Mouse (Mus musculus): ENCODE measurements at regions not wholly inside any gene's neighbourhood (a gene's known extent, or its start where the extent isn't known, plus 50 kb on each side); places are given as distances from the start of the nearest gene placed in this dataset.

DNA sequence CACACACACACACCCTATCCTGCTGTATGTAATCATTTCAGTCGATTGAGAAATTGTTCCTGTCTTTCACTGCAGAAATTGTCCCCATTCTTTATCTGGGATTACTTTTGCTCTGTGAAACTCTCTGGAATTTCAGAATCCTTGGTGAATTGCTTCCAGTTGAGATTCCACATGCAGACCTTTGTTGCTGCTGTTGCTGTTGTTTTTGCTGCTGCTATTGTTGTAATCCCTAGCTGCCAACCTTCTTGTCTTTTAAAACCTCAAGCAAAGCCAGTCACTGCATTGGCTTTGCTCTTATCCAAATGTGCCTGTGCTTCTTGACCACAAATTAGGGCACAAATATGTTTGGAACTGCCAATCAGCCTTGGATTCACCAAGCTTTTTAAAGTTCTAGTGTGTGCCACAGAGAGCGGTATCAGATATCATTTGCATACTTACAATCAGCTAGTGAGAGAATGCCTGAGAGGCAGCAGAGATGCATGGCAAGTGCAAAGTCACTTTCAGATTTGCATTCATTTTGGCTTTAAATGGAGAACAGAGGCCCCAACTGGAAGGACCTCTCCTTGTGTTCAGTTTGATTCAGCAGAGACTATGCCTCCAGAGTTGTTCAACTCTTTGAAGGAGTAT, 1187.0 kb upstream of the Map3k7 start:
- intact Hi-C loops (cut with DNase I) = no loop called here

DNA sequence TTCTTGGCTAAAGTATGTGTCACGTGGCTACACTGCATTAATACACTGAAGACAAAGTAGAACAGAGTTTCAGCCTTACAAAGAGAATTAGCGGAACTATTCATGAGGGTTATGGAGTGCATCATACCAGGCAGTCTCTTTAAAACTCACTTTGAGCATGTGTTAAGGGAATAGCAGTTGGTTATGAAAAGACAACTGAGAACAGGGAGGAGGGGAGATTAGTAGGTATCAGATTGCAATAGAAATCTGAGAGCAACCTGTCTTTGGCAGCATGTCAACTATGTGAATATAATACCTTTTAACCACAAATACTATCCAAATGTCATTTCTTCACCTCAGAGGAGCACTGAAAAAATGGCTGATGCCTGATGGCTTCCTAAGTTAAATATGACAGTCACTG, 1182.2 kb upstream of the Map3k7 start:
- intact Hi-C loops (cut with DNase I) = no loop called here

DNA sequence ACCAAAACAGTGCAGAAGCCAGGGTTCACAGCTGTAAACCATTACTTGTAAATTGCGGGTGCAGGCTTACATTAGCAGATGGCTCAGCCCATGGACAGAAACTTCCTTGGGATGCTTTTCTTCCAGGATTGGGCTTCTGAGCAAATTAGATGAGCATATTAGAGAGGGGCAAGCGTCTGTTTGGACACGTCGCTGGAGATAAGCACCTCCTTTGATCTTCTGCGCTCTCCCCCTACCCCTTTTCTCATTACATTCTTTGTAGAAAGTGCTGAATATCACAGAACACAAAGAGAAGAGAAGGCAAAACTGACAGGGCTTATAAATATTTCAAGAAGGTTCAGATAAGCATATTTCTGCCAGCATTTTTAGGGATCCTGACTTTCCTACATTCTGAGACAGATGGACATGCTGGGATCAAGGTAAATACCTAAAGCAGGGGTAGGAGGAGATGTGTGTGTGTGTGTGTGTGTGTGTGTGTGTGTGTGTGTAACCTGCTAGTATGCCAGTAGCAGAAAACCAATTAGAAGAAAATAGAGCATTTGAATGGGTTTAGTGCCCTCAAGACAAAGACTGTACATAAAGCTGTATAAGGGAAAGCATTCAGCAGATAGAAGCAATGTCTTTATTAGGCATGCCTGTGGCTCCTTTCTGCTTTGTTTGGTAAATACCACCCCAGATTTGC, 1173.8 kb upstream of the Map3k7 start:
- intact Hi-C loops (cut with DNase I) = no loop called here

GRCm38 (mm10) chr4:30809798-30810197, 1154.1 kb upstream of the Map3k7 start:
- intact Hi-C loops (cut with DNase I) = no loop called here

DNA sequence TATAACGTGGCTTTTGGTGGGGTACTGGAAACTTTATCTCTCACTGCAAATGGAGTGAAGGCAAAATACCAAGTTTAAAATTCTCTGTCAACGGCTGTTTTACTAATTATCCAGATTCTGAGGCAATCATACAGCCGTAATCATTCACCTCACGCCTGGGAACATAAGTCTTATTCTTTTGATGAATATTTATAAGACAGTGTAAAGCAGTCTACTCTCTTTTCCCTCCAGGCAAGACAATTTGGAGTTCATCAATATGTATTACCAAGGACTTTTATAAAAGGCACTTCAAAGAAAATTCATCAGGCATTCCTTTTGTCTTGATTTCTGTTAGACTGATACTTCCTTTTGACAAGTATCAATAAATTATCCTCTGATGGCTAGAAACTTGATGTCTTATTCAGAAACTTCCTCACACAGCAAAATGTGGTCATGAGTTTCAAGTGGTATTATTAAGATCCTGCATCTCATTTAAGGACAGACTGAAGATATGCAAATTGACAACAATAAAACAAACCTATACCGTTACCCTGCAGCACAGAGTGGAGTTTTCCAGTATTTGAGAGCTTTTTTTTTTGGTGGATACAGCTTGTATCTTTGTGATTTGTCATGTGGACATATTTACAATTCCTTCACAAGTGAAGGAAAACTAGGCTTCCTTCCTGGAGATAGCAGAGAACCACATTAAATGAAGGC, 1108.4 kb upstream of the Map3k7 start:
- intact Hi-C loops (cut with DNase I) = no loop called here

DNA sequence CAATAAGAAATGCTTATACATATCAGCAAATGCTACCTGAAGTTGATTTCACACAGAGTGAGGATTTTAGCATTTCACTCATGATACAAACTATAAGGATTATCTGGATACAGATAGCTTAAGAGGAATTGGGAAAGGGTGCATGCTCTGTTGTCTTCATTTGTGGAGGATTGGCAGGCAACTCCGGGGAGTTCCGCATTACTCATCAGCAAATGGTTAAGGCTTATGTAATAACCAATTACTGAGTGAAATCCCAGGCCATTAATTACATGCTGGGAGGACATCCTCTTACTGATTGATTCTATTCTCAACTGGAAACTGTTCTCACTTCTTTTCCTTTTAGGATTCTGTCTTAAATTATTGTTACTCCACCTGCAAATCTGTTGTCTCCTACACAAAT, 1058.9 kb upstream of the Map3k7 start:
- intact Hi-C loops (cut with DNase I) = no loop called here

- intact Hi-C loops (cut with DNase I) = no loop called here
Measured at GRCm38 (mm10) chr4:30922944-30923343, 1041.0 kb upstream of the Map3k7 start.

DNA sequence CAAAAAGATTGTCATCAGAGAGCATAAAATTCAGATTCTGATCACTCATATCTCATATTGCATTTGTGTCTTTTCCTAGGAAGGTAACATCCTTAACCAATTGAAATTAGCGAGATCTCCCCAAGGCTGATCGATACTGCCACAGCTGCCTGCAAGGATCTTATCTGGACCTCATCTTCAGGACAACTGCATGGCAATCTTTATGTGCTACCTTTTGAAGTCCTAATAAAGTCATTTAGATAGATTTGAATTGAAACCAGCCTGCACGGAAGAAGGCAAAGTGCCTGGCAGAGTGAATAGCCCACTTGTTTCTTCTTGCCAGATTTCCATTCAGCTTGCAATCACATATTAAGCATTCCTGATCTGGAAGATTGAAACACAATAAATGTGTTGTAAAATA, 1031.5 kb upstream of the Map3k7 start:
- intact Hi-C loops (cut with DNase I) = no loop called here

GRCm38 (mm10) chr4:30933030-30933987, 1030.6 kb upstream of the Map3k7 start:
- intact Hi-C loops (cut with DNase I) = no loop called here

DNA sequence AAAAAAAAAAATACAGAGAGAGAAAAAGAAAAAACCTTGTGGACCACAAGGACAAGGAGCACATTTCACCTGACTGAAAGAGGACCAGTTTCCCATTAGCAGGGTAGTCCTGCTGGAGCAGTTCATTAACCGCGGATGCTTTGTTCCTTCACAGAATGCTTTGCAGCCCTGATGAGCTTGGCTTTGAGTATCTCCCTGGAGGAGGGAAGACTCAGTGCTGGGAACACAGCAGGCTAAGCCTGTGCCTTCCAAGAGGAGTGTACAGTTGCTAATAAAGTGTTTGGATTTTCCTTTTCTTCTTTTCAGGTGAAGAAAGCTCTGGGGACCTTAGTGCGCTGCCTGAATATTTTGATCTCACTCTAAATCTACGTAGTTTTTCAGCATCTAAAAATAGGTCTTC, 980.3 kb upstream of the Map3k7 start:
- intact Hi-C loops (cut with DNase I) = no loop called here

DNA sequence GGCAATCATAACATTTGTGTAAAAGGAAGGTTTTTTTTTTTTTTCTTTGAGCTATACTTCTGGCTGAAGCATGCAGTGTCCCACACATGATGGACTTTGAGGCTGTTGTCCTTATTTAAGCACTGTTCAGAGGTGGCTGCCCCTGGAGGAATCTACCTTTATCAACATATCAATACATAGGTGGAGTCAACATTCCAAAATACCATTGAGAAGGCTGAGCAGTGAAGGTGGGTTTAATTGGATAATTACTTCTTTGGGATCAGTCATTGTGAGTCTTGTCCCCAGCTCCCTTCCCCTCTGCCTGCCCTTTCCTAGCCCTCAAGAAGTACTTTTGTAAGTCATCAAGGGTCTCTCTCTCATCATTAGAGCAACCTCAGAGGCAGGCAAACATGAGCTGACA, 951.9 kb upstream of the Map3k7 start:
- intact Hi-C loops (cut with DNase I) = no loop called here

DNA sequence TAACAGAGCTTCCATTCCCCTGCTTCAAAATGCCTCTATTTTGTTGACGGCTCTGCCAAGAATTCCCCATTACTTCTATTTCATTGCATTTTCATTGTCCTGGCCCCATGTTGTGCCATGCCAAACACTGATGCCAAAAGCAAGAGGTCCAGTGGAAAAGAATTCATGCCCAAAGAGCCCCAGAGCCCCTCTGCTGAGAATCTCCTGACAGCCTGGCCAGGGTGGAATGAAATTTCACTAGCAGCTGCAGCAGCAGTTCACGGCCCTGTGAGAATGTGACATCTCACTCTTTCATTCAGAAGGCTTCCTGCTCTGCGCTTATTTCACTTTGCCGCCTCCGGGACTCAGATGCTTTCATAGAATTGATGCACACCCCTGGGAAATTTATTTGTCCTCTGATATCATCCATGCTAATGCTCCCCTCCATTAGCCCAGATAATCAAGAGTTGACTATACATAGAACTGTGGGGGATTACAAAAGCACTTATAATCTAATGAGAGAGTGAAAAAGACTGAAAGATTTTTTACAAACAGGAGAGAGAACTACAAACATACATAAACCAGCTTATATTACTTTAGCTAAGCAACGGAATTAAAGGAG, 911.7 kb upstream of the Map3k7 start:
- intact Hi-C loops (cut with DNase I) = no loop called here

DNA sequence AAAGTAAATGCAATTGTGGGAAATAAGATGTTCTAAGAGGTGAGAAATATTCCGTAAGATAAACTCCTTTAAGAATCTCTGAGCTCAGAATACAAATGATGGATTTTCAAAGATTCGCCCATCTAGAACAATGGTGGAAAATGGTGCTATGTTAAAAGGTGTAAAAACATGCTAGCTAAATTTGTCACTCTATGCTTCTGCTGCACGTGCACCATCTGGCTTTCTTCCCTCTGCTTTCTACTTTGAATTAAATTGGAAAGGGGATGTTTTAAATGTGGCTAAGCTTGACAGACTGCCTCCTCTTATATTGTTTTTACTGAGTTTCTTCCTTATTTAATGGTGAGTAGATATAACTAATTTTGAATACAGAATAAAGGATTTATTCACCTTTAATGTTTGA, 887.7 kb upstream of the Map3k7 start:
- intact Hi-C loops (cut with DNase I) = no loop called here

DNA sequence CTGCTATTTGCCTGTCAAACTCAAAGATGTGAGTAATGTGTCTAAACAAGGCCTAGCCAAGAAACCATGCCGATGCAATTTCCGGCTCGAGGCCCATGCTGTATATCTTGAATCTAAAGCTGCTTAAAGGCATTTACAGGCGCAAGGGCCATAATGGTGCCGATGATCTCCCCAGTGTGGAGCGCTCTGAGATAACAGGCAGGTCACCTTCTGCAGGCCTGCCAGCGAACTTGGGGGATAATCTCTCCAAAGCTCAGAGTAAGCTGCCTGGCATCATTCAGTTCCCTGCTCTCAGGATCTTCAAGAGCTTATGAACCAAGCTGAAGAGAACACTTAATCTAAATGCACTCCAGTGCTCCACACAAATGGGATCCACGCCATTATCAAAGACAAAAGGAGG, 842.3 kb upstream of the Map3k7 start:
- intact Hi-C loops (cut with DNase I) = no loop called here

GRCm38 (mm10) chr4:31143166-31143565, 820.7 kb upstream of the Map3k7 start:
- intact Hi-C loops (cut with DNase I) = no loop called here

DNA sequence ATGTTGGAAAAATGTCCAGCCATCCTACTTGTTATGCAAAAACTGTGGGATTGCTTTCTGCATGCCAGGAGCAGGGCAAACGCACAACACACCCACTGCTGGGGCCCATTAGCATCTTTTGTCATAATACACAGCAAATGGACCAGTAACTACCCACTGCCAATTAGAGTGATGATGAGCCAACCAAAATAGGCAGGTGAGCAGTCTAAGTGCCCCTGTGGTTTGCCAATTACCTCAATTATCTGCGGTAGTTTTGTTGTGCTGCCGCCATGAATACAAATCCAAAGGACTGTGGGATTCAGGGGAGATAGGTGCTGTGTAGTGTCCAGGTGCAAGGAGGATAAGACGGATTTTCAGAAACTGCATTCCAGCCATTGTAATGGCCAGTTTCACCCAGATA, 796.5 kb upstream of the Map3k7 start:
- intact Hi-C loops (cut with DNase I) = no loop called here

DNA sequence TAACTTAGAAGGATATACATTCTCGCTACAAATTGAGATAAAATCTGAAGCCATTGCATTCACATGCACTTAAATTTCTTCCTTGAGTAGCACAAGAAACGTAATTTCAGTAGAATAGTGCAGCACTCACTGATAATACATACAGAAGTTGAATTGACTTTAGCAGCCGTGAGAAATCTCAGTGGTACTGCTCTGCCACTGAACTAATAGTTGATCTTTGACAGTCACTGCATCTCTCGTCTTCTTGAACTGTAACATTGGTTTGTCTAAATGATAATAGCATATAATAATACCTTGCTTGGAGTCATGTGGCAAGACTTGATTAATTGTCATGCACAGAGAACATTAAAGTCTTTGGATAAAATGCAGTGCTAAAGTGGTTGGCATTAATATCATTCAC, 795.5 kb upstream of the Map3k7 start:
- intact Hi-C loops (cut with DNase I) = no loop called here

DNA sequence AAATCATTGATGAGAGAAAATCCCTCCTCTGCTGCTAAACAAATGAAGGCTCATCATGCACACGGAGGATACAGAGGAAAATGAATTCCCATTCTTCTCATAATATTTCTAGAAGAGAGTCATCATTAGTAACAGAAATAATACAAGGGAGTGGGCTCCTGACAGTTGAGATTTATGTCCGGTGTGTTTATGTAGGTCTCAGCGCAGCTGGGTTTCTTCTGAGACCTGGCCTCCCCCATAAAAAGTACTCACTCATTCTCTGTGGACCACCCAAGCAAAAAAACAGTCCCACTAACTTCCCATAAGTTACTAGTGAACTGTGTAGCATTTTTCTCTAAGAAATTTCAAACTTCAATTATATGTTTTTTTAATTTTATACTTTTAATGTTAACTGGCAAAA, 792.7 kb upstream of the Map3k7 start:
- intact Hi-C loops (cut with DNase I) = no loop called here

DNA sequence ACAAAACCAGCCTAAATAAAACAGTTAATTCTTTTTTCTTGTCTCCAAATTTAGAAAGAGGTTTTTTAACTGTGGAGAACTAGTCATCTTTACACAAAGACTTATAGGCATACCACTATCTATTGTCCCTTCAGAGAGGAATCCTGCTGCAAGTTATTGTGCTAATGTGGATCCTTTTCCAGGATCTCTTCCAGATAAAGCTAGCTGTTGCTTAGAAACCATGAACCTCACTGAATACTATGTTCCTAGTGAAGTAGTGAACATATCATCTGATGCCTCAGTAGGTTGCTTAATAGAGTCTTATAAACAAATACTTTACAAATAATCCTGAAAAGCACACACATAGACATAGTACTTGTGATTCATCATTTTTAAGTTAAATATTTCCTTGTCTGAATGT, 766.0 kb upstream of the Map3k7 start:
- intact Hi-C loops (cut with DNase I) = no loop called here

DNA sequence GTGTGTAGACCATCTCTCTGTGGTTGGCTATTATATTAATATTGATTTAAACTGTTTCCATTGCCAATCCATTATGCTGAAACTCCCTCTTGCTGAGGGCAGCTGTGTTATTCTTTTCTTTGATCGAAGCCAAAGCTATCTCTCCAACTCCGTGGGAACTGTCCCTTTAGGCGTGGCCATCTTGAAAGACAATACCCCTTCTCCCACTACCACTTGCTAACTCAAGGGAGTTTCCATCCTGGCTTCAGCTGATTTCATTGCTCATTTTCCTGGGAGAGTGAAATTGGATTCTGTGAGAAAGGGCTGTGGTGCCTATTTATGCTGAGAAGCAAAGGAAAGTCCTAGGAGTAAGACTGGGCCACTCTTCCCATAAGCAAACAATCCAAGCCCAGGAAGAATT, 760.6 kb upstream of the Map3k7 start:
- intact Hi-C loops (cut with DNase I) = no loop called here

DNA sequence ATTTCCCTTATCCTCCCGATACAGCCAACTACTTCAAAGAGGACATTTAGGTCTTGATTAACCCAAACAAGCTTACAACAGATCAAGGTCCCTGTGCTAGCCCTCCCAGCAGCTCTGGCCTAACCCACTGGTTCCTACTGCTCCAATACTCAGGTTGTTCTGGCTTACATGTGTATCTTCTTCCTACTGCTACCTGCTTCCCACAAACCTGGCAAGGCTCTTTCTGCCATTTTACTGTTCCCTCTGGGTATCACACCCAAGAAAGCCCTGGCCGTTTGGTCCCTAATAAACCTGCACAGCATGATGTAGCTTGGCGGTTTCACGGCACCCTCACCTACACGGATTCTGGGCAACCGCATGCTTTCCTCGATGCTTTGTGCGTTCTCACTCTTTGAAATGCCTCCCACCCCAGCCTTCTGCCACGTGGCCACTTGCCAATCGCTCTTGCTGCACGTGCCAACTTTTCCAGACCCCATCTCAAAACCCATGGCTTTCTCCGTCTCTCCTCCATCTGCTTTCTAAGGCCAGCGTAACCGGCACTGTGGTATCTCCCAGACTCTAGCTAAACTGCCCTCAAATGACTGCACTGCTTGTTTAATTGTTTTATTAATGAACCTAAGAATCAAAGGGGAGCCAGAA, 758.4 kb upstream of the Map3k7 start:
- intact Hi-C loops (cut with DNase I) = no loop called here
